Mouse (Mus musculus): ENCODE results near the gene Prm1.
"Not testable (repeated sequence)": the region's sequence is repeated elsewhere in the genome, so short reads cannot be mapped to it uniquely, and the experiment has no call there.

Prm1 gene

DNA sequence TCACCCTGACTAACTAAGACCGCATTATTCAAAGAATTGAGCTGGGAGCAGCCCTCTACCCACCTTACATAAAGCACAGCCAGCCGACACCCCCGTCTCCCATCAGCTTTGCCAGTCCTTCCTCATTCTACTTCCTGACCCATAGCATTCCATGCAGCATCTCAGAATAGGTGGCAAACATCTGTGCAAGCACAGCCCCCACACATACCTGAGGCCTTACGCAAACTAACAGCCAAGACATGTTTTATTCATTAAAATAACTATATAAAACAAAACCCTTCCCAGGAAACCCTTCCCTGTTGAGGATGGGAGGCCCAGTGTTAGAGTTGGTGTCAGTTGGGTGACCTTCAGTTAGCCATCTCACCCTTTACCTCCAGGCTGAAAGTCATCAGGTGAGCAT, 20.2 kb upstream of the Prm1 start:
- no peak for DNase-seq (ENCODE audit: low read depth in 1 of 2, low spot score in 2 of 2)

DNA sequence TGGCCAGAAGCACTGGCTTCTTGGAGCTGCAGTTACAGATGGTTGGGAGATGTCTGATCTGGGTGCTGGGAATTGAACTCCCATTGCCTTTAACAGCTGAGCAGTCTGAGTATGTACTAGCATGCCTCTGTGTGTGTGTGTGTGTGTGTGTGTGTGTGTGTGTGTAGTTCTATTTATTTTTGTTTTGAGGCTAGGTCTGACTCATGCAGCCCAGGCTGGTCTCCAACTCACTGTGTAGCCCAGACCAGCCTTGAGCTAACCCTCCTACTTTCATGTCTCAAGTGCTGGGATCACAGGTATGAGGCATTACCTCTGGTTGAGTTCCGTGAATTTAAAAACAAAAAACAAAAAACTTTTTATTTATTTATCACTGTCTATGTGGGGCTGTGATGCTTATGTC, 18.9 kb upstream of the Prm1 start:
- no peak for DNase-seq (ENCODE audit: low read depth in 1 of 2, low spot score in 2 of 2)

GRCm38 (mm10) chr16:10821387-10821786, 15.7 kb upstream of the Prm1 start:
- DNase-seq (ENCODE audit: low read depth in 1 of 2, low spot score in 2 of 2), result no peak

DNA sequence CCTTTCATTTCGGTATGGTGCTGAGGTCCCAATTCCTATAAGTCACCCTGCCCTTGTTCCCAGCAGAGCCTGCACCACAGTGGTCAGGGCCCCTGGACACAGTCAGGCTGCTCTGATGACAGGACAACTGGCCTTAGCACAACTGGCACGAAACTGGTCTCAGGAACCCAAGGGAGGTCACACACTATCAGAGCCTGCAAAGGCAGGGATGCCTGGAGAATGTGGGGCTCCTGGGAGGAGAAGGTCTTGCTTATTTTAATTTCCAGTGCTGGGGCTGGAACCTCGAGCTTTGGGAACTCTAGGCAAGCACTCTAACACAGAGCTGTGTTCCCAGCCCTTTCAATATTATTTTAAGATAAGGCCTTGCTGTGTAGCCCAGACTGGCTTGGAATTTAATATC, 14.3 kb upstream of the Prm1 start:
- DNase-seq (ENCODE audit: low read depth in 1 of 2, low spot score in 2 of 2), result no peak

DNA sequence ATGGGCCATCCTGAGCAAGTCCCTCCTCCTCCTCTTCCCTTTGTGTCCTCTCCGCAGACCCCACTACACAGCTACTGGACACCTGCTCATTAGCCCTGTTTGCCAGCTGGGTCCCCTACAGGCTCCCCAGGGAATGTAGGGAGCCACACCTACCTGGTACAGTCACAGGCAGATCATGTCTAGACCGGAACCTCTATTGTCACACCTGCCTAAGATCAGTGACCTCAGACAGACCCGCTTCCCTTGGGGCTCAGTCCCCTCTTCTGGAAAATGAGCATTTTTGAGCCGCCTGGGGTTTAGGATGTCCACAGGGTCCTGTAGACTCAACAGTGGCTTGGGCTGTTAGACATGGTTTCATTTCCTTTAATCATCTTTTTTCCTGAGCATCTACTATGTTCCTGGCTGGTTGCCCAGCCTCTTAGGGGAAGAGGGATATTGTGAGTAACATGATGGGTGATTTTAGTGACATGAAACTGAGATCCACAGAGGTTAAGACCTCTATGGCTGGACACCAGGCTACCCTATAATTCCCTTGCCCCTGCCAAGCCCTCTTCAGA, 13.0 kb upstream of the Prm1 start:
- no peak for DNase-seq (ENCODE audit: low read depth in 1 of 2, low spot score in 2 of 2)

GRCm38 (mm10) chr16:10814864-10815263, 9.2 kb upstream of the Prm1 start:
- DNase-seq (ENCODE audit: low read depth in 1 of 2, low spot score in 2 of 2), result no peak

DNA sequence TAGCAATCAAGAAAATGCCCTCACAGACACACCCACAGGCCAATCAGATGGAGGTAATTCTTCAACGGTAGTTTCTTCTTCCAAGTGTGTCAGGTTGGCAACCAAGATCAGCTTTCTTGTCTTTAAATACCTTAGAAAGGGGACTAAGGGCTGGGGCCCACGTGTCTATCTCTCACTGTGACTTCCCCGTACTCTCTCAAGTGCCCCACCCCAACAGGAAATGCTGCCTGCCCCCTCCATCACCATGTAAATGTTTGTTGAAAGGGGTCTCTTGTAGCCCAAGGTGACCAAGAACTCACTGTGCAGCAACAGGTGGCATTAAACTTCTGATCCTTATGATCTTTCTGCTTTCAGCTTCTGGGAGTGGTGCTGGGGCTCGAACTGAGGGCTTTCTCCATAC, 8.1 kb upstream of the Prm1 start:
- DNase-seq (ENCODE audit: low read depth in 1 of 2, low spot score in 2 of 2), result no peak

DNA sequence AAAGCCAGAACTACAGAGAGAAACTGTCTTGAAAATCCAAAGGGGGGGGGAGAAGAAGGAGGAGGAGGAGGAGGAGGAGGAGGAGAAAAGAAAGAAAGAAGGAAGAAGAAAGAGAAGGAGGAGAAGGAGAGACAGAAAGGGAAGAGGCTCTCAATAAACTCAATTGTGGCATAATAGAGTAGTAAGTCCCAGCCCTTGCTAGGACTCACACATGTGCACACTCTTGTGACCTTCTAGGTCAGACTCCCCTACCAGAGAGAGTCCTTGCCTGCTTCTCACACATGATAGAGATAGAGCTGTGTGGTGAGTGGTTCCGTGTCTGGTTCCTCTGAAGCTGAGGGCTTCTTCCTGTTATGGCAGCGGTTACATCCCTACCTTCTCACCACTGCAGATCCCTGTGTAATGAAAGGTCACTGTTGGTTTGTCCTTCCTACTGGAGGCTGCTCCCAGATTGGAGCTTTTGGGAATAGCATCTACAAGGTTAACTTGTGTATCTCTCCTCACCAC, 7.3 kb upstream of the Prm1 start, which contains the start of gene Gm11172:
Gene Gm11172 (plus strand): TSS at position 51 of the 507 bp plus-strand sequence.
- no peak for DNase-seq (ENCODE audit: low read depth in 1 of 2, low spot score in 2 of 2)

DNA sequence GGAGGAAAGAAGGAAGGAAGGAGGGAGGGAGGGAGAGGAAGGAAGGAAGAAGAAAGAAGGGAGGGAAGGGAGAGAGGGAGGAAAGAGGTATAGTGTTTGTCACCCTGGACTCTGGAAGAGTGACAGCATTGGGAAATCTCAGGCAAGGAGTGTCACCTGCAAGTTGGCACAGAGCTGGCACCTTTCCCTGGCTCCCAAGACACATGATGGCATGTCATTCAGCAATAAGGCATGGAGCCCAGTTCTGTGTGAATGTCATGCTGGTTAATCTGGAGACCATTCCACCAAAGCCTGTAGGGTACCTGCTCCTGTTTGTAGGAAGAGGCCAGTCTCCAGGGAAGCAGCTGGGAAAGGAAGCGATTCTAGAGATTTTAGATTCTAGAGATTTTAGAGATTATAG, 4.7 kb upstream of the Prm1 start:
- no peak for DNase-seq (ENCODE audit: low read depth in 1 of 2, low spot score in 2 of 2)

DNA sequence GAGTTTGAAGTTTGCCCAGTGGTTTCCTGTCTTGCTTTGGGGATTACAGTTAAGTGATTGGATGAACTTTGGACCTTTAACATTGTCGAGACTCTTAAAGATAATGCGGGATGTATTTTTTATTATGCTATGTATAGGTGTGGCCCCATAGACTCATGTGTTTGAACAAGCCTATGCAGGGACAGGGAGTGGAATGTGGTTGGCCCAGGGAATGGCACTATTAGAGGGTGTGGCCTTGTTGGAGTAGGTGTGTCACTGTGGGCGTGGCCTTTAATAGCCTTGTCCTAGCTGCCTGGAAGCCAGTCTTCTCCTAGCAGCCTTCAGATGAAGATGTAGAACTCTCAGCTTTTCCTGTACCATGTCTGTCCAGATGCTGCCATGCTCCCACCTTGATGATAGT, 3.2 kb downstream of the Prm1 start:
- not testable (repeated sequence) for DNase-seq (ENCODE audit: low read depth in 1 of 2, low spot score in 2 of 2)

DNA sequence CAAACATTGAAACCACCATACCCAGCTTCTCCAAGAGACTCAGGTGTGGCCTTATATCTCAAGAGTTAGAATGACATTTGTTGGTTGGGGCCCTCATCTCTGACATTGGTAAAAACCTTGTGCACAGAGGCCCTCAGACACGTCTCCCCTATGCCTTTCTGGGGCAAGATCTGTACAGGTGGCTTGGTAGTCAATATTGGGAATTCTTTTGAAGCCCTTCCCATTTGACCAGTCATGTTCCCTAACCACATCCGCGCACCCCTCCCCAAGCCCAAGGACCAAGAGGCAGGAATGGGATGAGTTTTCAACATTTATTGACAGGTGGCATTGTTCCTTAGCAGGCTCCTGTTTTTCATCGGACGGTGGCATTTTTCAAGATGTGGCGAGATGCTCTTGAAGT, 9.6 kb downstream of the Prm1 start, which contains the start of gene Prm2:
Gene Prm2 (minus strand): TSS at position 101 of the 400 bp plus-strand sequence.
- DNase-seq (ENCODE audit: low read depth in 1 of 2, low spot score in 2 of 2), result no peak

DNA sequence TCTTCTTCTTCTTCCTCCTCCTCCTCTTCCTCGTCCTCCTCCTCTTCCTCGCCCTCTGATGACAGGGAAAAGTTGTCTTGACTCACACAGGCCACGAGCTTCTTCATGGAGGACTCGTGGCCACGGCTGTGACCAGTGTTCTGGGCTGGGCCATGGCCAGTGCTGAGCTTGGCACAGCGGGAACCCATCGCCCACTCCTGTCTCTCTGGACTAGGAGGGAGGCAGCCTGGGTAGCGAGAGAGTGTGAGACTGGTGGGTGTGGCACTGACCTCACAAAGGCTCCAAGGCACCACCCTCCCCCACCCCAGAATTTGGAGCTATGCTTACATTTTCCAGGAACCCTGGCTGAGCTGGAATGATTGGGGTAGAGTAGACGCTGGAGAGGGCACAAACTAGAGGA, 14.9 kb downstream of the Prm1 start, which contains the start of gene Prm3:
Gene Prm3 (minus strand): TSS at position 213 of the 400 bp plus-strand sequence.
- no peak for DNase-seq (ENCODE audit: low read depth in 1 of 2, low spot score in 2 of 2)

DNA sequence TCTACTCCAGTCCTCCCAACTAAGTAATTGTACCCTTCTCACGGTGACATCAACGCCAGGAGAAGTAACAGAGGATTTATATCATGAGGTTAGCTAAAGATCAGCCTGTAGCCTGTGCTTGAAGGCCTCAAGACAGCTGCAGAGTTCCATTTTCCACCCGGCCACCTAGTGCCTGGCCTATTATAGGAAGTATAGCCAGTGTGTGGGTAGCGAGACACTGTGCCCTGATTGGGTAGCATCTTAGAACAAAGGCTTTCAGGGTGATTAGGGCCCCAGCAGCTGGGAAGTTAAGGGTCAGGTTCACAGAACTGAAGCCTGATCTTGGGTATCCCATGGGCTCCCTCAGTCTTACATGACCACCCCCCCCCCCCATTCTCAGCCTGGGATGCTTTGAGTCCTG, 16.8 kb downstream of the Prm1 start:
- no peak for DNase-seq (ENCODE audit: low read depth in 1 of 2, low spot score in 2 of 2)

DNA sequence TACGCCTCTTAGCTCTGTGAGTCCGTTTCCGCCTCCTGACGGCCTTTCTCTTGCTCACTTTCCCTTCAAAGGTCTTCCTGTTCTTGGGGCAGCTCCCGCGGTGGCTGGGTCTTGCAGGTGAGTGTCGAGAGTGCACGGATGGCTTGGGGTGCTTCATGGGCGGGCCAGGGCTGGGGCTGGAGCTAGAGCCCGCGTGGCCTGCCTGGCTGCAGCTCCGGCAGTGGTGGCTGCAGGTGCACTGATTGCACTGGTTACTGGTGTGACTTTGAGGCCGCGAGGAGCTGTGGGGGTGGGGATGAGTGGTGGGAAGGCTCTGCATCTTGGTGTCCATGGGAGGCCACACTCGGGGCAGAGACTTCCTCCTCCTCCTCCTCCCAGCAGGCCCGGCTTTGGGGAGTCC, 17.4 kb downstream of the Prm1 start, which contains the start of gene Tnp2:
Gene Tnp2 (minus strand): TSS at position 390 of the 400 bp plus-strand sequence.
- DNase-seq (ENCODE audit: low read depth in 1 of 2, low spot score in 2 of 2), result no peak

GRCm38 (mm10) chr16:10787548-10788058, 18.0 kb downstream of the Prm1 start:
- no peak for DNase-seq (ENCODE audit: low read depth in 1 of 2, low spot score in 2 of 2)

- no peak for DNase-seq (ENCODE audit: low read depth in 1 of 2, low spot score in 2 of 2)
These were observed 18.7 kb downstream of the Prm1 start for GRCm38 (mm10) chr16:10786782-10787547.

DNA sequence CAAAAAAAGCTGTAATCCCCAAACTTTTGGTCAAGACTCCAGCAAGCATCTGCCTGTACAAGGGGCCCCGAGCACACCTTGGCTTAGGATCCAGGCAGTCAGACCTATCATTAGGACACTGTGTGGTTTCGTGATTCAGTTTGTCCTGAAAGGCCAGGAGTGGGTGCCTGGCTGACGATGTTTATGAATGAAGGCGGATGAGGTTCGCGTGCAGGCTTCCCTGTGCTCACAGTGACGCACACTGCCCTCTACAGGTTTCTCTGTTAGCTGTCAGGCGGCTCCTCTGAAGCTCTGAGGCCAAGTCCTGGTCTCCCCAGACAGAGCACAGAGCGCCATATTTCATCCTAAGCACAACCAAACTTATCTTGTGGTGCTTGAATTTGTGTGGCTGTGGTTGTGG, 19.4 kb downstream of the Prm1 start:
- peak; percentile 56 to 71 for DNase-seq (ENCODE audit: low read depth in 1 of 2, low spot score in 2 of 2)

GRCm38 (mm10) chr16:10785371-10786231, 20.0 kb downstream of the Prm1 start, which contains the start of gene Socs1:
TSS of gene Socs1 (minus strand) at chr16:10785536.
- peak; percentile 55 to 77 for DNase-seq (ENCODE audit: low read depth in 1 of 2, low spot score in 2 of 2)

DNA sequence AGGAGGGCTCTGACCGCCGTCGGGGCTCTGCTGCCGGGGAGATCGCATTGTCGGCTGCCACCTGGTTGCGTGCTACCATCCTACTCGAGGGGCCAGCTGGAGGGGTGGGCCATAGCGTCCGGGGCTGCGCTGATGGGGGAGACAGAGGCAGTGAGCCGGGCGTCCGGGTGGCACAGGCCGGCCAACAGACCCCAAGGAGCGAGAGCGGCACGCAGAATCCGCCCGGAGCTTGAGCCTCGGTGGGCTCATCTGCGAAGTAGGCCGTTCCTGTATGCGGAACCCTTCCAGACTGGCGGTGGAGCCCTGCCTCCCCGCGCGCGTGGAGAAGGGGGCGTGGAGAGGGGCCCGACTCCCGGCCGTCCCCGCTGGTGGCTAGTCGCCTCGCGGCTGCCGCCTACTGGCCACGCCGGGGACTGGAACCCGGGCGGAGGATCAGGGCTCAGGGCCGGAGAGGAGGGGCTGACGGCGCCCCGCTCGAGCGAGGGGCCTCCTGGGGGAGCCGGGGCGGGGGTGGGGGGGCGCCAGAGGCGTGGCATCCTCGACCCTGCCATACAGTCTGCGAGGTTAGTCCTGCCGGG, 20.8 kb downstream of the Prm1 start:
- DNase-seq (ENCODE audit: low read depth in 1 of 2, low spot score in 2 of 2), result peak; percentile 70 to 87

DNA sequence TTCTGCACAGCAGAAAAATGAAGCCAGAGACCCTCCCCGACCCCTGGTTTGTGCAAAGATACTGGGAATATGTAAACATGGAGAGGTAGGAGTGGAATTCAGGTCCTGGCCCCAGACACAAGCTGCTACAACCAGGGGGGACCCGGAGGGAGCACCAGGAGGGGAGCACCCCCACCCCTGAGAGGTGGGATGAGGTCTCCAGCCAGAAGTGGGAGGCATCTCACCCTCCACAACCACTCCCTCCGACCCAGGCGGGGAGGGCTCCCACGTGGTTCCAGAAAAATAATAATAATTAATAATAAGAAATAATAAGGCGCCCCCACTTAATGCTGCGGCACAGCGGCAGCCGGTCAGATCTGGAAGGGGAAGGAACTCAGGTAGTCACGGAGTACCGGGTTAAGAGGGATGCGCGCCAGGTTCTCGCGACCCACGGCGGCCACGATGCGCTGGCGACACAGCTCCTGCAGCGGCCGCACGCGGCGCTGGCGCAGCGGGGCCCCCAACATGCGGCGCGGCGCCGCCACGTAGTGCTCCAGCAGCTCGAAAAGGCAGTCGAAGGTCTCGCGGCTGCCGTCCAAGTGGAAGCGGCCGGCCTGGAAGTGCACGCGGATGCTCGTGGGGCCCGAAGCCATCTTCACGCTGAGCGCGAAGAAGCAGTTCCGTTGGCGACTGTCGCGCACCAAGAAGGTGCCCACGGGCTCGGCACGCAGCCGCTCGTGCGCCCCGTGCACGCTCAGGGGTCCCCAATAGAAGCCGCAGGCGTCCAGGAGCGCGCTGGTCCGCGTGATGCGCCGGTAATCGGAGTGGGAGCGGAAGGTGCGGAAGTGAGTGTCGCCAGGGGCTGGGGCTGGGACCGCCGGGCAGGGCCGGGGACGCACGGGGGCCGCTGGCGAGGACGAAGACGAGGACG, 21.5 kb downstream of the Prm1 start:
- no peak for DNase-seq (ENCODE audit: low read depth in 1 of 2, low spot score in 2 of 2)

All from monocyte, adult 2 months (primary cell).